Mouse (Mus musculus) hindbrain, embryonic 14.5 days (tissue): Measurements from ENCODE around the gene Scg3. TPM values are rescaled to one million over a fixed set of nuclear protein-coding genes. Genes with fewer than 3 reads are reported as not detected.

ENCODE experiments used
- ATAC-seq: fragments of 200-750 bp; cut with Nextera tagmentation; 2 replicates; pipeline ENCODE4 v1.8.0; 2017; ENCODE audit warnings: moderate number of reproducible peaks, mild to moderate bottlenecking, moderate TSS enrichment, moderate library complexity; ENCODE audit not compliant: low FRiP score
- DNase-seq: peaks from one replicate; pipeline ENCODE4 v3.0.0-alpha.2; 2015; ENCODE audit warnings: low spot score
- H3K27ac ChIP-seq: fragments of 300-500 bp; sonication (generic); 2 replicates; pipeline ENCODE4 v1.5.1; 2014; ENCODE audit warnings: mild to moderate bottlenecking, moderate library complexity
- H3K27me3 ChIP-seq: fragments of 300-500 bp; sonication (generic); 2 replicates; pipeline ENCODE4 v1.6.1; 2014; ENCODE audit warnings: mild to moderate bottlenecking, low read length, mixed read lengths; ENCODE audit not compliant: control insufficient read depth, insufficient read depth
- H3K36me3 ChIP-seq: fragments of 300-500 bp; sonication (generic); replicated peaks from 2 replicates; pipeline ENCODE4 v1.6.1; 2014; ENCODE audit not compliant: control insufficient read depth, insufficient read depth
- H3K4me1 ChIP-seq: fragments of 300-500 bp; sonication (generic); replicated peaks from 2 replicates; pipeline ENCODE4 v1.6.1; 2014; ENCODE audit warnings: antibody characterized with exemption, low read length, mixed read lengths; ENCODE audit not compliant: control insufficient read depth, insufficient read depth
- H3K4me2 ChIP-seq: fragments of 300-500 bp; sonication (generic); replicated peaks from 2 replicates; pipeline ENCODE4 v1.6.1; 2014; ENCODE audit warnings: mild to moderate bottlenecking, moderate library complexity
- H3K4me3 ChIP-seq: fragments of 300-500 bp; sonication (generic); replicated peaks from 2 replicates; pipeline ENCODE4 v1.5.1; 2014; ENCODE audit warnings: mild to moderate bottlenecking, low read length
- H3K9ac ChIP-seq: fragments of 300-500 bp; sonication (generic); 2 replicates; pipeline ENCODE4 v1.6.1; 2014
- H3K9me3 ChIP-seq: fragments of 300-500 bp; sonication (generic); 2 replicates; pipeline ENCODE4 v1.6.1; 2016; ENCODE audit warnings: low read length; ENCODE audit not compliant: control insufficient read depth
- WGBS: fragments of 180-500 bp; shearing (Covaris S2); extraction: QIAGEN DNeasy Blood & Tissue Kit; methylation state at CpG from one replicate; pipeline ENCODE4 v1.1.7; 2014; 5-methylcytosine and 5-hydroxymethylcytosine counted together
- polyA plus RNA-seq: library from polyadenylated mRNA; unstranded; fragments of >200 nt; fragmentation: Nextera tagmentation; extraction: Ambion mirVana; gene quantifications from 2 replicates; pipeline ENCODE4 v1.2.1, GENCODE M21; 2014

Scg3 gene
- polyA plus RNA-seq, 1 experiment from 2014 or later: 116 TPM

GRCm38 (mm10) chr9:75616560-75616959 lies 67.3 kb downstream of the Scg3 start:
- no peak overlapping the region for H3K27ac ChIP-seq
- WGBS: 84% methylated on average over 3 of the region's 3 CpGs

GRCm38 (mm10) chr9:75610571-75611493 lies 73.0 kb downstream of the Scg3 start, which contains the start of gene Tmod2:
Tmod2 (minus strand) TSS chr9:75611325.
- Histone ChIP-seq H3K9me3 (no peaks in the 10 kb centered on the region), H3K36me3 (no peaks in the 10 kb centered on the region), H3K9ac (peak within 1 kb of the TSS; percentile 87), H3K27ac (peak within 1 kb of the TSS; percentile 84), H3K4me2 (peak within 1 kb of the TSS; percentile 56), H3K27me3 (no peaks in the 10 kb centered on the region), H3K4me3 (peak within 1 kb of the TSS; percentile 83), H3K4me1 (peaks cover 9% of the 10 kb centered on the region; the same call in 1 of the 2 replicates)
- WGBS: under 1% methylated on average over 71 of the region's 74 CpGs
- ATAC-seq (peak; percentile 93), DNase-seq (peak; percentile 78)

More at GRCm38 (mm10) chr9:75616560-75616959, 67.3 kb downstream of the Scg3 start:
- Histone ChIP-seq H3K27me3 (no peaks in the 10 kb centered on the region), H3K9ac (no peak overlapping the region), H3K4me2 (no peak overlapping the region), H3K4me1 (no peaks in the 10 kb centered on the region), H3K36me3 (no peaks in the 10 kb centered on the region), H3K4me3 (no peak overlapping the region), H3K9me3 (no peaks in the 10 kb centered on the region)
- no peak for ATAC-seq
- DNase-seq: no peak

- H3K4me3 ChIP-seq: peak overlapping the region; percentile 83
- no peaks in the 10 kb centered on the region for H3K27me3 ChIP-seq
- H3K4me1 ChIP-seq: peaks cover 9% of the 10 kb centered on the region; the same call in 1 of the 2 replicates
- WGBS: 7% methylated on average over 16 of the region's 16 CpGs
- peaks cover 3% of the 10 kb centered on the region; the same call in 1 of the 2 replicates for H3K36me3 ChIP-seq
- H3K27ac ChIP-seq: peak overlapping the region; percentile 84
- DNase-seq (peak; percentile 47), ATAC-seq (no peak)
- no peaks in the 10 kb centered on the region for H3K9me3 ChIP-seq
- peak overlapping the region; percentile 56 for H3K4me2 ChIP-seq
- H3K9ac ChIP-seq: peak overlapping the region; percentile 87
Observed at GRCm38 (mm10) chr9:75609965-75610364, 73.9 kb downstream of the Scg3 start.

- Histone ChIP-seq H3K4me2 (peak overlapping the region; percentile 56), H3K9me3 (peaks cover 3% of the 10 kb centered on the region; the same call in 1 of the 2 replicates), H3K27me3 (no peaks in the 10 kb centered on the region), H3K4me3 (peak overlapping the region; percentile 83), H3K27ac (peak overlapping the region; percentile 84), H3K9ac (peak overlapping the region; percentile 87), H3K36me3 (peaks cover 8% of the 10 kb centered on the region; the same call in 1 of the 2 replicates), H3K4me1 (peaks cover 9% of the 10 kb centered on the region; the same call in 1 of the 2 replicates)
- 8% methylated on average over 1 of the region's 1 CpGs for WGBS
- peak; percentile 44 for ATAC-seq
- peak; percentile 39 for DNase-seq
Observed at GRCm38 (mm10) chr9:75609505-75609904, 74.4 kb downstream of the Scg3 start.

- no peak overlapping the region for H3K27ac ChIP-seq
- peaks cover 14% of the 10 kb centered on the region; the same call in 1 of the 2 replicates for H3K36me3 ChIP-seq
- no peak overlapping the region for H3K4me3 ChIP-seq
- DNase-seq (no peak), ATAC-seq (no peak)
- H3K27me3 ChIP-seq: no peaks in the 10 kb centered on the region
- H3K4me2 ChIP-seq: no peak overlapping the region
- 92% methylated on average over 4 of the region's 4 CpGs for WGBS
- peaks cover 3% of the 10 kb centered on the region; the same call in 1 of the 2 replicates for H3K9me3 ChIP-seq
- peaks cover 9% of the 10 kb centered on the region; the same call in 1 of the 2 replicates for H3K4me1 ChIP-seq
- H3K9ac ChIP-seq: no peak overlapping the region
Observed at GRCm38 (mm10) chr9:75607496-75607895, 76.4 kb downstream of the Scg3 start.

- Histone ChIP-seq H3K9ac (no peak overlapping the region), H3K9me3 (peaks cover 3% of the 10 kb centered on the region; the same call in 1 of the 2 replicates), H3K27me3 (no peaks in the 10 kb centered on the region), H3K4me1 (peaks cover 19% of the 10 kb centered on the region), H3K4me2 (no peak overlapping the region), H3K27ac (no peak overlapping the region), H3K36me3 (peaks cover 19% of the 10 kb centered on the region), H3K4me3 (no peak overlapping the region)
- WGBS: 62% methylated on average over 12 of the region's 12 CpGs
- ATAC-seq (no peak), DNase-seq (no peak)
Observed at GRCm38 (mm10) chr9:75601510-75601909, 82.3 kb downstream of the Scg3 start.

GRCm38 (mm10) chr9:75600166-75600934 lies 83.5 kb downstream of the Scg3 start:
- H3K4me3 ChIP-seq: no peak overlapping the region
- 55% methylated on average over 7 of the region's 7 CpGs for WGBS
- H3K36me3 ChIP-seq: peaks cover 26% of the 10 kb centered on the region
- H3K4me2 ChIP-seq: no peak overlapping the region; the same call in 1 of the 2 replicates
- H3K4me1 ChIP-seq: peaks cover 19% of the 10 kb centered on the region
- DNase-seq: no peak
- no peaks in the 10 kb centered on the region for H3K27me3 ChIP-seq
- ATAC-seq: no peak
- H3K27ac ChIP-seq: peak overlapping the region; percentile 18
- peaks cover 3% of the 10 kb centered on the region; the same call in 1 of the 2 replicates for H3K9me3 ChIP-seq
- no peak overlapping the region for H3K9ac ChIP-seq

- no peak overlapping the region for H3K4me3 ChIP-seq
- H3K4me1 ChIP-seq: peaks cover 19% of the 10 kb centered on the region
- H3K9me3 ChIP-seq: no peaks in the 10 kb centered on the region
- ATAC-seq: peak; percentile 92
- no peaks in the 10 kb centered on the region for H3K27me3 ChIP-seq
- H3K27ac ChIP-seq: peak overlapping the region; percentile 18; the same call in 1 of the 2 replicates
- peaks cover 23% of the 10 kb centered on the region for H3K36me3 ChIP-seq
- no peak overlapping the region for H3K4me2 ChIP-seq
- WGBS: 40% methylated on average over 5 of the region's 5 CpGs
- no peak overlapping the region for H3K9ac ChIP-seq
- peak; percentile 81 for DNase-seq
Observed at GRCm38 (mm10) chr9:75599191-75599841, 84.5 kb downstream of the Scg3 start.
